Mouse (Mus musculus) myocyte (in vitro differentiated cells): ENCODE measurements around the gene Bhlhe40.

Experiments
- CEBPB ChIP-seq: IDR thresholded peaks from 2 replicates; pipeline ENCODE4 v1.6.1; 2011; ENCODE audit warnings: mild to moderate bottlenecking, moderate library complexity; ENCODE audit not compliant: poor library complexity, insufficient read depth, severe bottlenecking
- E2F4 ChIP-seq: IDR thresholded peaks from one replicate; pipeline ENCODE4 v1.6.1; 2011; ENCODE audit warnings: mild to moderate bottlenecking, control low read depth, moderate library complexity; ENCODE audit not compliant: insufficient read depth

DNA sequence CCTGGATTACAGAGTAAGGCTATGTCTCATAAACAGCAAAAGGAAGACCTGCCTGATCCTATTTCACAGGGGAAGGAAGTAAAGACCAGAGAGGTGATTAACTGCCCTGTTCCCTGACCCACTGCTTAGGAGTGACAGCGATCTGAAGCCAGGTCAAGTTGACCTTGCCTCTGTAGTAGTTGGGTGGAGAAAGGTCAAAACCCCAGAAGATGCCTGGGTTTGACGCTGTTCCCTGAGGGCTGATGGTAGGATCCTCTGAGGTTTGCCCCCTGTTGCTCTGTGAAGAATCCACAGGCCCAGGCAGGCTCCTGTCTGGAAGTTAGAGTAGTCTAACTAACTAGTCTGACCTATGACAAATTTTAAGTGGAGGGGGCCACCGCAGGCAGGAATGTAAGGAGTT lies 26.5 kb downstream of the Bhlhe40 start:
- TF ChIP-seq E2F4 (no peak), CEBPB (no peak)
